Mouse (Mus musculus) heart, postnatal 36 days (tissue): ENCODE data around the gene Tollip. TPM values are rescaled to one million over a fixed set of nuclear protein-coding genes. Genes with fewer than 3 reads are reported as not detected.

Source experiments
- DNase-seq, 2 experiments: peaks; one replicate each; pipeline ENCODE4 v3.0.0; 2021 to 2022
- intact Hi-C: fragments of 180-260 bp; cut with DNase I; formaldehyde crosslinking; loops from one replicate; pipeline ENCODE4 v1.15.1; 2025
- total RNA-seq, 2 experiments: library from RNA; stranded (reverse); gene quantifications; 2 replicates each; pipeline ENCODE4 v1.2.3; 2021

Gene Tollip
- total RNA-seq: 10 to 100 TPM; 54.6 to 58.0 TPM

- no peak for DNase-seq
- intact Hi-C loops: no loop called here
Measured at GRCm38 (mm10) chr7:141918407-141918806, at the start of gene Tollip. Gene Tollip, minus strand, starts transcription at chr7:141918507.

- intact Hi-C loops: no loop called here
- DNase-seq: no peak
Measured at GRCm38 (mm10) chr7:141966281-141966680, 48.0 kb upstream of the Tollip start.

- intact Hi-C loops: no loop called here
Measured at GRCm38 (mm10) chr7:141962521-141962920, 44.2 kb upstream of the Tollip start.

GRCm38 (mm10) chr7:141961491-141961890, 43.2 kb upstream of the Tollip start:
- DNase-seq: no peak
- intact Hi-C loops: no loop called here

More at GRCm38 (mm10) chr7:141962521-141962920, 44.2 kb upstream of the Tollip start:
- no peak for DNase-seq

- DNase-seq: no peak
- intact Hi-C loops: no loop called here
Measured at GRCm38 (mm10) chr7:141960926-141961325, 42.6 kb upstream of the Tollip start.

GRCm38 (mm10) chr7:141959133-141959532, 40.8 kb upstream of the Tollip start:
- intact Hi-C loops: no loop called here
- no peak for DNase-seq

GRCm38 (mm10) chr7:141958211-141958610, 39.9 kb upstream of the Tollip start:
- intact Hi-C loops: no loop called here

GRCm38 (mm10) chr7:141957524-141958051, 39.3 kb upstream of the Tollip start:
- no peak for DNase-seq
- intact Hi-C loops: no loop called here

More at GRCm38 (mm10) chr7:141958211-141958610, 39.9 kb upstream of the Tollip start:
- DNase-seq: no peak

GRCm38 (mm10) chr7:141956174-141956566, 37.9 kb upstream of the Tollip start:
- DNase-seq: no peak
- intact Hi-C loops: no loop called here

- intact Hi-C loops: no loop called here
- DNase-seq: no peak
Measured at GRCm38 (mm10) chr7:141955565-141956173, 37.4 kb upstream of the Tollip start.

GRCm38 (mm10) chr7:141953616-141954015, 35.3 kb upstream of the Tollip start:
- intact Hi-C loops: loop anchor here (5.0 kb wide), 1 partner anchor 144 kb away; the partner anchor contains the start of gene Dusp8
- no peak for DNase-seq

GRCm38 (mm10) chr7:141952920-141953319, 34.6 kb upstream of the Tollip start:
- intact Hi-C loops: loop anchor here (5.0 kb wide), 1 partner anchor 144 kb away; the partner anchor contains the start of gene Dusp8
- DNase-seq: no peak

- DNase-seq: no peak
- intact Hi-C loops: loop anchor here (5.0 kb wide), 1 partner anchor 145 kb away; the partner anchor contains the start of gene Dusp8
Measured at GRCm38 (mm10) chr7:141951821-141952220, 33.5 kb upstream of the Tollip start.

GRCm38 (mm10) chr7:141950104-141951013, 32.1 kb upstream of the Tollip start:
- intact Hi-C loops: loop anchor here (5.0 kb wide), 1 partner anchor 147 kb away; the partner anchor contains the start of gene Dusp8
- DNase-seq: peak; percentile 4 to 24

GRCm38 (mm10) chr7:141949799-141950103, 31.4 kb upstream of the Tollip start:
- intact Hi-C loops: loop anchor here (5.0 kb wide), 1 partner anchor 148 kb away; the partner anchor contains the start of gene Dusp8
- DNase-seq: no peak

GRCm38 (mm10) chr7:141948906-141949798, 30.8 kb upstream of the Tollip start, which contains the start of gene Brsk2:
Gene Brsk2, plus strand, starts transcription at chr7:141949751.
- intact Hi-C loops: no loop called here
- peak; percentile 93 to 94 for DNase-seq

- DNase-seq: no peak
- intact Hi-C loops: no loop called here
Measured at GRCm38 (mm10) chr7:141948045-141948444, 29.7 kb upstream of the Tollip start.

GRCm38 (mm10) chr7:141947512-141947911, 29.2 kb upstream of the Tollip start:
- intact Hi-C loops: no loop called here
- no peak for DNase-seq

- DNase-seq: no peak
- intact Hi-C loops: no loop called here
Measured at GRCm38 (mm10) chr7:141945927-141946326, 27.6 kb upstream of the Tollip start.

- intact Hi-C loops: no loop called here
- DNase-seq: no peak
Measured at GRCm38 (mm10) chr7:141943444-141943843, 25.1 kb upstream of the Tollip start.
